ENCODE assay signal across 8 mouse cellular contexts in genomic region chrX:70384917-70385275, GRCm38 (mm10). TPM values are rescaled to one million over a fixed set of nuclear protein-coding genes. Genes with fewer than 3 reads are reported as not detected.
DNase-seq lines count a peak whose midpoint lies in the region; ATAC-seq and TF ChIP-seq lines count a peak whose summit lies in the region.

No protein-coding gene starts in this region.

- H3K27ac ChIP-seq in heart, postnatal 0 days (ENCODE audit: low read depth), result peak overlapping the region; percentile 61; the same call in 1 of the 2 replicates
- H3K27ac ChIP-seq in hindbrain, embryonic 12.5 days, result no peak overlapping the region
- H3K27ac ChIP-seq in midbrain, embryonic 12.5 days (replicated peaks), result peak overlapping the region; percentile 56; the same call in 1 of the 2 replicates

- peaks cover 7% of the 10 kb centered on the region; the same call in 1 of the 2 replicates for H3K36me3 ChIP-seq in heart, postnatal 0 days (replicated peaks; ENCODE audit: control insufficient read depth, insufficient read depth, low read length)
- no peaks in the 10 kb centered on the region; the same call in 1 of the 2 replicates for H3K36me3 ChIP-seq in hindbrain, embryonic 12.5 days
- H3K36me3 ChIP-seq in midbrain, embryonic 12.5 days, result 0 out of 2 replicates have a peak, but pooled peaks cover 5% of the 10 kb centered on the region

- no peak for ATAC-seq in heart, postnatal 0 days (ENCODE audit: insufficient read depth, low read depth)
- ATAC-seq in Patski, result peak; percentile 3
- ATAC-seq in hindbrain, embryonic 12.5 days (ENCODE audit: low FRiP score), result peak; percentile 33; the same call in 1 of the 2 replicates
- no peak for ATAC-seq in midbrain, embryonic 12.5 days (ENCODE audit: low FRiP score, low read depth)

- TF ChIP-seq CTCF in heart, postnatal 0 days (IDR thresholded peaks at IDR 0.05; ENCODE audit: low read depth), result no peak
- TF ChIP-seq CTCF in Patski (IDR thresholded peaks at IDR 0.05), result no peak

- intact Hi-C loops in heart, postnatal 25 days (cut with DNase I), result loop anchor here (10.0 kb wide), 1 partner anchor 90 kb away; the partner anchor contains the start of gene Tmem185a
- intact Hi-C loops in left cerebral cortex, postnatal 25 days (cut with DNase I), result no loop called here

- no peak for TF ChIP-seq EP300 in heart, postnatal 0 days (IDR thresholded peaks at IDR 0.05; ENCODE audit: low read depth)

- CTCF ChIA-PET in Patski (lab: Charles Lee), result no interaction called here

- no peak overlapping the region for H3K9ac ChIP-seq in heart, postnatal 0 days (replicated peaks; ENCODE audit: low read depth, low read length)
- peak overlapping the region; percentile 59; the same call in 1 of the 2 replicates for H3K9ac ChIP-seq in hindbrain, embryonic 12.5 days
- H3K9ac ChIP-seq in midbrain, embryonic 12.5 days (replicated peaks), result 0 out of 2 replicates have a peak overlapping the region, but pooled peaks have one; percentile 57

- POLR2A ChIA-PET in Patski (lab: Charles Lee), result no interaction called here

- no peaks in the 10 kb centered on the region for H3K27me3 ChIP-seq in heart, postnatal 0 days (ENCODE audit: control insufficient read depth, insufficient read depth, low read length)
- peaks cover 3% of the 10 kb centered on the region for H3K27me3 ChIP-seq in Patski
- no peaks in the 10 kb centered on the region for H3K27me3 ChIP-seq in hindbrain, embryonic 12.5 days
- H3K27me3 ChIP-seq in midbrain, embryonic 12.5 days, result no peaks in the 10 kb centered on the region

- H3K9me3 ChIP-seq in heart, postnatal 0 days (replicated peaks; ENCODE audit: control insufficient read depth, low read length), result no peaks in the 10 kb centered on the region
- no peaks in the 10 kb centered on the region for H3K9me3 ChIP-seq in hindbrain, embryonic 12.5 days (replicated peaks)
- H3K9me3 ChIP-seq in midbrain, embryonic 12.5 days, result no peaks in the 10 kb centered on the region

- peaks cover 5% of the 10 kb centered on the region; the same call in 1 of the 2 replicates for H3K4me1 ChIP-seq in heart, postnatal 0 days (ENCODE audit: control insufficient read depth, insufficient read depth)
- peaks cover 3% of the 10 kb centered on the region; the same call in 1 of the 2 replicates for H3K4me1 ChIP-seq in hindbrain, embryonic 12.5 days
- H3K4me1 ChIP-seq in midbrain, embryonic 12.5 days, result no peaks in the 10 kb centered on the region

- DNase-seq in heart, postnatal 0 days (ENCODE audit: low spot score), result no peak
- no peak for DNase-seq in heart, postnatal 25 days (ENCODE audit: low spot score)
- DNase-seq in Patski (ENCODE audit: low read depth, low spot score), result no peak
- no peak for DNase-seq in gastrocnemius, adult 18-20 months (ENCODE audit: low spot score)
- no peak for DNase-seq in left cerebral cortex, postnatal 25 days (ENCODE audit: low spot score in 2 of 2)
- no peak for DNase-seq in ovary, postnatal 36 days (ENCODE audit: low spot score)

- H3K4me3 ChIP-seq in heart, postnatal 0 days (ENCODE audit: low read depth, low read length), result peak overlapping the region; percentile 54
- peak overlapping the region; percentile 47 for H3K4me3 ChIP-seq in hindbrain, embryonic 12.5 days
- H3K4me3 ChIP-seq in midbrain, embryonic 12.5 days, result peak overlapping the region; percentile 54

- 44% methylated on average over 3 of the region's 3 CpGs for WGBS in heart, postnatal 0 days
- WGBS in hindbrain, embryonic 12.5 days, result 69% methylated on average over 3 of the region's 3 CpGs
- WGBS in midbrain, embryonic 12.5 days, result 59% methylated on average over 3 of the region's 3 CpGs

- H3K4me2 ChIP-seq in heart, postnatal 0 days (ENCODE audit: low read depth, low read length), result peak overlapping the region; percentile 64
- peak overlapping the region; percentile 54 for H3K4me2 ChIP-seq in hindbrain, embryonic 12.5 days (replicated peaks)
- H3K4me2 ChIP-seq in midbrain, embryonic 12.5 days (replicated peaks), result peak overlapping the region; percentile 53

- in situ Hi-C loops in Patski (cut with MboI; ENCODE audit: low pct_unique_long_range_greater_than_20kb), result loop anchor here (10.0 kb wide), 1 partner anchor 80 kb away; no protein-coding TSS in a partner anchor

RNA-seq across cellular contexts. Expression of gene 1110012L19Rik, which starts 0.8 kb away (rescaled TPM):
- total RNA-seq in heart, postnatal 0 days (2014; rRNA removed; ENCODE audit: low replicate concordance), result 20.4 and 33.7 TPM in 2 replicates
- polyA plus RNA-seq in heart, postnatal 0 days (2015; fragmentation: Nextera tagmentation; extraction: Ambion mirVana), result 23.3 and 27.6 TPM in 2 replicates
- 10 to 100 TPM; 14.3 to 15.6 TPM for total RNA-seq in heart, postnatal 25 days (2021)
- 20.4 TPM for polyA plus RNA-seq in Patski (2021)
- polyA plus RNA-seq in hindbrain, embryonic 12.5 days (2016; fragmentation: Nextera tagmentation; extraction: Ambion mirVana), result 29.5 and 30.4 TPM in 2 replicates
- 28.0 and 29.1 TPM in 2 replicates for polyA plus RNA-seq in midbrain, embryonic 12.5 days (2016; fragmentation: Nextera tagmentation; extraction: Ambion mirVana)
- 10 to 100 TPM; 16.9 to 22.2 TPM for total RNA-seq in gastrocnemius, adult 18-20 months (2021)
- 10 to 100 TPM; 11.4 to 12.4 TPM for total RNA-seq in left cerebral cortex, postnatal 25 days (2021)

RNA-seq across cellular contexts. Expression of gene Ids, which starts 20.0 kb away (rescaled TPM):
- 7.2 and 16.7 TPM in 2 replicates for total RNA-seq in heart, postnatal 0 days (2014; rRNA removed; ENCODE audit: low replicate concordance)
- polyA plus RNA-seq in heart, postnatal 0 days (2015; fragmentation: Nextera tagmentation; extraction: Ambion mirVana), result 1.9 and 2.0 TPM in 2 replicates
- total RNA-seq in heart, postnatal 25 days (2021), result 10 to 100 TPM; 16.2 to 20.4 TPM
- 39.7 TPM for polyA plus RNA-seq in Patski (2021)
- polyA plus RNA-seq in hindbrain, embryonic 12.5 days (2016; fragmentation: Nextera tagmentation; extraction: Ambion mirVana), result 6.2 and 7.9 TPM in 2 replicates
- polyA plus RNA-seq in midbrain, embryonic 12.5 days (2016; fragmentation: Nextera tagmentation; extraction: Ambion mirVana), result 4.8 and 5.8 TPM in 2 replicates
- 10 to 100 TPM; 15.7 to 17.5 TPM for total RNA-seq in gastrocnemius, adult 18-20 months (2021)
- 100 to 1,000 TPM; 350 to 363 TPM for total RNA-seq in left cerebral cortex, postnatal 25 days (2021)

Comparison
In these comparisons a context has a peak if more than half of its experiments do, and no peak if none do; other contexts are left out.
1. ATAC-seq: peak in Patski (single experiment) and hindbrain, embryonic 12.5 days (single experiment); none in heart, postnatal 0 days (single experiment) and midbrain, embryonic 12.5 days (single experiment).
2. RNA of gene Ids, which starts 20.0 kb away (total RNA-seq): 350 to 363 TPM in left cerebral cortex, postnatal 25 days; 16.2 to 20.4 TPM in heart, postnatal 25 days, 15.7 to 17.5 TPM in gastrocnemius, adult 18-20 months and 7.2 to 16.7 TPM in heart, postnatal 0 days; every median in the first group is over 10 times any median in the second.
3. Peak in every context shown above with its lines, with median percentiles within 50 percentile points of each other: H3K4me2 ChIP-seq and H3K4me3 ChIP-seq.